Mouse (Mus musculus): Measurements from ENCODE around the gene A930033H14Rik. TPM values are rescaled to one million over a fixed set of nuclear protein-coding genes. Genes with fewer than 3 reads are reported as not detected.

Gene A930033H14Rik
- polyA plus RNA-seq, 1 experiment from 2014 or later = 2.4 TPM

DNA sequence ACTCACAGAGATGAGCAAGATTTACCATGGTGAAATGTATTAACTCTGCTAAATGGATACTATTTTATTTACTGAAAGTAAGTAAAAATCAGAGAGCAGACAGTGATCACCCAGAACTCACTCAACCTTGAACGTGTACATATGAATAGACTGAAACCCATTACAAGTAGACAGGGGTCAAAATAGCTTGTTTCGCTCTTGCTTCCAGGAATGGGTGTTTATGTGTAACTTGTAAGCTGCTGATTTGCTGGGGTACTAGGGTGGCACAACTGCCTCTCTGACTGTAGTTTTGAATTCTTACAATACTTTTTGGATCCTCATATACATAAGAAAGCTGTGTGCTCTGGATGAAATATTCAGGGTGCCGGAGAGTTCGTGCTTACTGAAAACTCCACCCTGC, 32.3 kb upstream of the A930033H14Rik start:
- Histone ChIP-seq H3K9me3 (replicated peaks; ENCODE audit: control insufficient read depth, low read length) (no peaks in the 10 kb centered on the region), H3K4me1 (ENCODE audit: control insufficient read depth, insufficient read depth, low read length) (no peaks in the 10 kb centered on the region), H3K4me2 (no peak overlapping the region), H3K27me3 (ENCODE audit: control insufficient read depth, insufficient read depth, low read length) (no peaks in the 10 kb centered on the region), H3K27ac (ENCODE audit: low read depth, low read length) (no peak overlapping the region), H3K36me3 (ENCODE audit: control insufficient read depth, insufficient read depth, low read length) (peaks cover 7% of the 10 kb centered on the region; the same call in 1 of the 2 replicates), H3K4me3 (ENCODE audit: low read depth, low read length) (no peak overlapping the region), H3K9ac (ENCODE audit: low read depth, low read length) (no peak overlapping the region)
- no peak for ATAC-seq (replicated peaks; ENCODE audit: insufficient number of reproducible peaks, low FRiP score, low TSS enrichment)
- 84% methylated on average over 4 of the region's 4 CpGs for WGBS (ENCODE audit: insufficient replicate concordance)

DNA sequence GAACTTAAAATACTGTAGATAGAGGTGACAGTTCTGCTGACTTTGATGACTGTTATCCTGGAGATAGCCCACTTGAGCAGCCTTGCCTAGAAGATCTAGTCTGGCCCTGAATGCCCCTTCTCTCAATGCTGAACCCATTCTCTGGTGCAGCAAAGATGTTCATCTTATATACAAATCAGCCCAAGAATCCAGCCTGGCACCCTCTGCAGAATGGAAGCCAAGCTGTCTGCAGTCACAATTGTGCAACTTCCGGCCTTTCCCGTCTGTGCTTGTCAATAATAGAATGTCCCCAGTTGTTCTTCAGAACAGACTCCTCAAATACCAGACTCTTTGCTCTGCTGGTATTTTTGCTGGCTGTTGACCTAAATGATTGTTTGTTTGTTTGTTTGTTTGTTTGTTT, 27.6 kb upstream of the A930033H14Rik start:
- Histone ChIP-seq H3K36me3 (ENCODE audit: control insufficient read depth, insufficient read depth, low read length) (no peaks in the 10 kb centered on the region), H3K4me2 (no peak overlapping the region), H3K27me3 (ENCODE audit: control insufficient read depth, insufficient read depth, low read length) (no peaks in the 10 kb centered on the region), H3K9me3 (replicated peaks; ENCODE audit: control insufficient read depth, low read length) (no peaks in the 10 kb centered on the region), H3K4me1 (ENCODE audit: control insufficient read depth, insufficient read depth, low read length) (no peaks in the 10 kb centered on the region), H3K4me3 (ENCODE audit: low read depth, low read length) (no peak overlapping the region), H3K27ac (ENCODE audit: low read depth, low read length) (no peak overlapping the region), H3K9ac (ENCODE audit: low read depth, low read length) (no peak overlapping the region)
- ATAC-seq (replicated peaks; ENCODE audit: insufficient number of reproducible peaks, low FRiP score, low TSS enrichment) = no peak
- WGBS (ENCODE audit: insufficient replicate concordance) = 85% methylated on average over 2 of the region's 2 CpGs

DNA sequence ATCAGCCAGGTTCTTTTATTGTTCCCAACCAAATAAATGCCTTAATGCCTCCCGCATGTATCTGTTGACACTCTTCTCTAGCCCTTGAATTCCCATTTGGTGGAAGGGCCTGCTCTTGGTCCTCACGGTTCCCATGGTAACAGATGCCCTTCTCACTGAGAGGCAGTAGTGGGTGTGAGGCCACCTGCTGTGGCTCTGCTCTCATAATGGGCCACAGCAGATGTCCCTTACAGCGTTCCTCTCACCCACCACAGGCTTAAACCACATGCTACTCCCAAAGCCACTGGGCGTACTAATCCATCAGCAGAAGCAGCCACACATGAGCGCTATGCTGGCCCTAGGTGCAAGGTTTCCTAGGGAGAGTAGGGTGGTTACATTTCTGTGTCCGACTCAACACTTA, 25.4 kb upstream of the A930033H14Rik start:
- Histone ChIP-seq H3K27me3 (ENCODE audit: control insufficient read depth, insufficient read depth, low read length) (no peaks in the 10 kb centered on the region), H3K9me3 (replicated peaks; ENCODE audit: control insufficient read depth, low read length) (no peaks in the 10 kb centered on the region), H3K4me3 (ENCODE audit: low read depth, low read length) (no peak overlapping the region), H3K27ac (ENCODE audit: low read depth, low read length) (no peak overlapping the region), H3K4me1 (ENCODE audit: control insufficient read depth, insufficient read depth, low read length) (no peaks in the 10 kb centered on the region), H3K36me3 (ENCODE audit: control insufficient read depth, insufficient read depth, low read length) (no peaks in the 10 kb centered on the region), H3K9ac (ENCODE audit: low read depth, low read length) (no peak overlapping the region), H3K4me2 (no peak overlapping the region)
- WGBS (ENCODE audit: insufficient replicate concordance) = 60% methylated on average over 6 of the region's 6 CpGs
- no peak; the same call in 1 of the 2 replicates for ATAC-seq (replicated peaks; ENCODE audit: insufficient number of reproducible peaks, low FRiP score, low TSS enrichment)

DNA sequence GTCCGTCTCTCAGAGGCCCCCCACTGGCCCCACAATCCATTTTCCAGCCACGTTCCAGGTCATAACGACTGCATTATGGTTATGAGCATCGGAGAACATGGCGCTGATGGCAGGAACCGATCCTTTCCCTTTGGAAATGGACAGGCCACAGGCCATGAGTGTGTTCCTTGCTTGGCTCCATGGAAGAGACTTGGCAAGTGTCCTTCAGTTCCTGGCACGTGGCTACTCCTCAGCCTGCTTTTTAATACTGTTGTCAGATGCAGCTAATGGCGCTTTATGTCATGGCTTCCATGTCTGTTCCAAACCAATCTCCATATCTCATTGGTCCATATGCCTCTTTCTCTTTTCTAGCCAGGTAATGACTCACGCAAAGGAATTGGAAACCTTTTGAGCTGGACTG, 24.9 kb upstream of the A930033H14Rik start:
- no peaks in the 10 kb centered on the region for H3K36me3 ChIP-seq (ENCODE audit: control insufficient read depth, insufficient read depth, low read length)
- no peaks in the 10 kb centered on the region for H3K27me3 ChIP-seq (ENCODE audit: control insufficient read depth, insufficient read depth, low read length)
- ATAC-seq (replicated peaks; ENCODE audit: insufficient number of reproducible peaks, low FRiP score, low TSS enrichment) = no peak
- 92% methylated on average over 9 of the region's 9 CpGs for WGBS (ENCODE audit: insufficient replicate concordance)
- H3K27ac ChIP-seq (ENCODE audit: low read depth, low read length) = no peak overlapping the region
- H3K9me3 ChIP-seq (replicated peaks; ENCODE audit: control insufficient read depth, low read length) = no peaks in the 10 kb centered on the region
- no peak overlapping the region for H3K4me3 ChIP-seq (ENCODE audit: low read depth, low read length)
- H3K4me1 ChIP-seq (ENCODE audit: control insufficient read depth, insufficient read depth, low read length) = no peaks in the 10 kb centered on the region
- no peak overlapping the region for H3K9ac ChIP-seq (ENCODE audit: low read depth, low read length)
- H3K4me2 ChIP-seq = no peak overlapping the region

DNA sequence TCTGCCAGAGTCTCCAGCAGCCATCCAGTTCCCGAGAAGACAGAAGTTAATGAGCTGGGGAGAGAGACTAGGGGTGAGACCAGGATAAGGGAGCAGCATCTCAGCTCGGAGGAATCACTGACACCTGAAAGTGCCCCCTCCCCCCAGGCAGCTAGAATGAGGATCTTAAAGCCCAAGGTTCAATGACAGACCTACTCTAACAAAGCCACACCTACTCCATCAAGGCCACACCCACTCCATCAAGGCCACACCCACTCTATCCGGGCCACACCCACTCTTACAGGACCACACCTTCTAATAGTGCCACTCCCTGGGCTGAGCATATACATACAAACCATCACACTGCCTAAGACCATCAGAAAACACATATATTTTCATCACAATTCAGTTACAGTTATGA, 24.3 kb upstream of the A930033H14Rik start:
- H3K27ac ChIP-seq (ENCODE audit: low read depth, low read length) = no peak overlapping the region
- no peaks in the 10 kb centered on the region for H3K36me3 ChIP-seq (ENCODE audit: control insufficient read depth, insufficient read depth, low read length)
- H3K9ac ChIP-seq (ENCODE audit: low read depth, low read length) = no peak overlapping the region
- no peak overlapping the region for H3K4me2 ChIP-seq
- 75% methylated on average over 3 of the region's 3 CpGs for WGBS (ENCODE audit: insufficient replicate concordance)
- no peaks in the 10 kb centered on the region for H3K4me1 ChIP-seq (ENCODE audit: control insufficient read depth, insufficient read depth, low read length)
- no peak for ATAC-seq (replicated peaks; ENCODE audit: insufficient number of reproducible peaks, low FRiP score, low TSS enrichment)
- H3K27me3 ChIP-seq (ENCODE audit: control insufficient read depth, insufficient read depth, low read length) = no peaks in the 10 kb centered on the region
- no peak overlapping the region for H3K4me3 ChIP-seq (ENCODE audit: low read depth, low read length)
- no peaks in the 10 kb centered on the region for H3K9me3 ChIP-seq (replicated peaks; ENCODE audit: control insufficient read depth, low read length)

DNA sequence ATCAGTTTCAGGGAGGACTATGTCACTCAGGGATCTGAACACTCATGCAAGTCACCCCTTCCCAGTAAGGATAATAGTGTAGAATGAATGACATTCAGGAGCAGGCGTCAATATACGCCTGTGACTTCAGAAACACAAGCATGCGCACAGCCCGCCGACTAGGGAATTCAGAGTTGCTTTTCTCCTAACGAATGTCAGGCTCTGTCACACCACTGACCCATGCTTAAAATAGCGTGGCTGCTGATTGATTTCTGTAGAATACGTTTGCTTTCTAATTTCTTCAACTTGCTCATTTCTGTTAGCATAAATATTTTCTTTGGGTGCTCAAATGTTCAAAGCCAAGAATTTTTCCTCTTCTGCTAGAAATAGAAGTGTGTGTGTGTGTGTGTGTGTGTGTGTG, 13.1 kb upstream of the A930033H14Rik start:
- Histone ChIP-seq H3K27ac (ENCODE audit: low read depth, low read length) (no peak overlapping the region), H3K9ac (ENCODE audit: low read depth, low read length) (no peak overlapping the region), H3K27me3 (ENCODE audit: control insufficient read depth, insufficient read depth, low read length) (no peaks in the 10 kb centered on the region), H3K9me3 (replicated peaks; ENCODE audit: control insufficient read depth, low read length) (no peaks in the 10 kb centered on the region), H3K4me3 (ENCODE audit: low read depth, low read length) (no peak overlapping the region), H3K36me3 (ENCODE audit: control insufficient read depth, insufficient read depth, low read length) (no peaks in the 10 kb centered on the region), H3K4me1 (ENCODE audit: control insufficient read depth, insufficient read depth, low read length) (peaks cover 5% of the 10 kb centered on the region), H3K4me2 (no peak overlapping the region)
- 43% methylated on average over 8 of the region's 8 CpGs for WGBS (ENCODE audit: insufficient replicate concordance)
- ATAC-seq (replicated peaks; ENCODE audit: insufficient number of reproducible peaks, low FRiP score, low TSS enrichment) = no peak

DNA sequence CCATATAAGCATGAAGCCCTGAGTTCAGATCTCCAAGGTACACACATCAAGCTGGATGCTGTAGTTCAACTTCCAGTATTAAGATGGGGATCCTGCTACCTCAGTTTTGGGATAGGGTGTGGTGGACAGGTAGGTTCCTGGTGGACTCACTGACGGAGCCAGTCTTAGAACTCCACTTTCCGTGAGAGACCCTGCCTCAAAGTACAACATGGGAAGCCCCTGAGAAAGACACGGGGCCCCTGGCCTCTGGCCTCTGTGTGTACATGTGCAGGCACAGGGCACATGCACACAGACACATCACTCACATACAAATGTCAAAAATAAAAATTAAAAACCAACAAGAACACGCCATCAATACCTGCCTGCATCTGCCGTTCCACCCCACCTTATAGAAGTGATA, 12.6 kb upstream of the A930033H14Rik start:
- ATAC-seq (replicated peaks; ENCODE audit: insufficient number of reproducible peaks, low FRiP score, low TSS enrichment) = no peak
- no peak overlapping the region for H3K4me2 ChIP-seq
- WGBS (ENCODE audit: insufficient replicate concordance) = 85% methylated on average over 5 of the region's 5 CpGs
- no peak overlapping the region for H3K4me3 ChIP-seq (ENCODE audit: low read depth, low read length)
- H3K27me3 ChIP-seq (ENCODE audit: control insufficient read depth, insufficient read depth, low read length) = no peaks in the 10 kb centered on the region
- peaks cover 5% of the 10 kb centered on the region for H3K4me1 ChIP-seq (ENCODE audit: control insufficient read depth, insufficient read depth, low read length)
- no peak overlapping the region for H3K9ac ChIP-seq (ENCODE audit: low read depth, low read length)
- no peaks in the 10 kb centered on the region for H3K9me3 ChIP-seq (replicated peaks; ENCODE audit: control insufficient read depth, low read length)
- no peak overlapping the region for H3K27ac ChIP-seq (ENCODE audit: low read depth, low read length)
- H3K36me3 ChIP-seq (ENCODE audit: control insufficient read depth, insufficient read depth, low read length) = no peaks in the 10 kb centered on the region

DNA sequence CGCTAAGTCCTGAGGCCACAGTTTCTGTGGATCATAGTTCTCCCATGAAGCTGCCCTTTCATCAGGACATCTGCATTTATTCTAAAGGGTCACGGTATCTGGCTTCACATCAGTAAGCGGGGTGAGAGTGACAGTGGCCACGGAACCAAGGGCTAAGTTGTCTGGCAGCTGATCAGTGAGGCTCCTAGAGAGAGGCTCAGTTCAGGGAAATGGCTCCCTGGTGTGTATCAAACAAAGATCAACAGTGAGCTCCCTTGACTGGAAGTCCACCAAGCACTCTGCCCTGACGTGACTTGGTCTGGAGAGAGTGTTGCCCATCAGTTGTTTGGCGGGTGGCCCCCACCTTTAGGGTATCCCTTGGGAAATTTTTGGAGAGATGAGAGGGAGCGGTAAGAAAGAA, 11.4 kb upstream of the A930033H14Rik start:
- 70% methylated on average over 7 of the region's 7 CpGs for WGBS (ENCODE audit: insufficient replicate concordance)
- no peak overlapping the region for H3K4me3 ChIP-seq (ENCODE audit: low read depth, low read length)
- H3K27me3 ChIP-seq (ENCODE audit: control insufficient read depth, insufficient read depth, low read length) = no peaks in the 10 kb centered on the region
- ATAC-seq (replicated peaks; ENCODE audit: insufficient number of reproducible peaks, low FRiP score, low TSS enrichment) = no peak
- no peaks in the 10 kb centered on the region for H3K36me3 ChIP-seq (ENCODE audit: control insufficient read depth, insufficient read depth, low read length)
- H3K9ac ChIP-seq (ENCODE audit: low read depth, low read length) = no peak overlapping the region
- no peak overlapping the region for H3K4me2 ChIP-seq
- H3K4me1 ChIP-seq (ENCODE audit: control insufficient read depth, insufficient read depth, low read length) = peaks cover 7% of the 10 kb centered on the region
- H3K9me3 ChIP-seq (replicated peaks; ENCODE audit: control insufficient read depth, low read length) = no peaks in the 10 kb centered on the region
- no peak overlapping the region for H3K27ac ChIP-seq (ENCODE audit: low read depth, low read length)

DNA sequence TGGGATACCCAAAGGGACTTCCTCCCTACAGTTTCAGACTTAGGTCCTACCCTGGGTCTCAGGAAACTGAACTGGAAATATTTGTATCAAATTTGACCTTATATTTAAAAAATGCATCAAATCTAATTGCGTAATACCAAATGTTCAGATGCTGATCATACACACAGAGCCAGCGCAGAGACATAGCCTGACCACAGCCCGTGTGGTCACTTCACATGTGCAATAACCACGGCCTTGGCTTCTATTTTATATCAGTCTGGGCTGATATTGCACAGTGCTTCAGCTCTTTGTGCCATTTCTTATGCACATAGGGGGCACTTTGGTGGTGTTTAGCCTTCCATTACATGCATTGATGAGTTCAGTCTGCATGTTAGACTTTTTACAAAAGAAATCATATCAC, 10.3 kb upstream of the A930033H14Rik start:
- no peaks in the 10 kb centered on the region for H3K27me3 ChIP-seq (ENCODE audit: control insufficient read depth, insufficient read depth, low read length)
- peaks cover 18% of the 10 kb centered on the region for H3K4me1 ChIP-seq (ENCODE audit: control insufficient read depth, insufficient read depth, low read length)
- H3K4me3 ChIP-seq (ENCODE audit: low read depth, low read length) = no peak overlapping the region
- 0 out of 2 replicates have a peak, but pooled peaks cover 3% of the 10 kb centered on the region for H3K36me3 ChIP-seq (ENCODE audit: control insufficient read depth, insufficient read depth, low read length)
- H3K9ac ChIP-seq (ENCODE audit: low read depth, low read length) = no peak overlapping the region
- no peak overlapping the region for H3K27ac ChIP-seq (ENCODE audit: low read depth, low read length)
- H3K9me3 ChIP-seq (replicated peaks; ENCODE audit: control insufficient read depth, low read length) = no peaks in the 10 kb centered on the region
- no peak overlapping the region for H3K4me2 ChIP-seq
- ATAC-seq (replicated peaks; ENCODE audit: insufficient number of reproducible peaks, low FRiP score, low TSS enrichment) = no peak
- 95% methylated on average over 4 of the region's 4 CpGs for WGBS (ENCODE audit: insufficient replicate concordance)
